Mouse (Mus musculus) intestine, postnatal 0 days (tissue): ENCODE data around the gene Phtf2. TPM values are rescaled to one million over a fixed set of nuclear protein-coding genes. Genes with fewer than 3 reads are reported as not detected.

Source experiments
- ATAC-seq: fragments of 200-750 bp; cut with Nextera tagmentation; 2 replicates; pipeline ENCODE4 v1.8.0; 2017; ENCODE audit warnings: mild to moderate bottlenecking, moderate TSS enrichment, moderate library complexity
- H3K27ac ChIP-seq: fragments of 300-500 bp; sonication (generic); 2 replicates; pipeline ENCODE4 v1.5.1; 2014; ENCODE audit warnings: mild to moderate bottlenecking, low read depth, low read length, moderate library complexity
- H3K27me3 ChIP-seq: fragments of 300-500 bp; sonication (generic); replicated peaks from 2 replicates; pipeline ENCODE4 v1.6.1; 2014; ENCODE audit warnings: low read length, mixed read lengths; ENCODE audit not compliant: control insufficient read depth, insufficient read depth
- H3K36me3 ChIP-seq: fragments of 300-500 bp; sonication (generic); 2 replicates; pipeline ENCODE4 v1.6.1; 2014; ENCODE audit warnings: mild to moderate bottlenecking, moderate library complexity; ENCODE audit not compliant: control insufficient read depth, insufficient read depth
- H3K4me1 ChIP-seq: fragments of 300-500 bp; sonication (generic); replicated peaks from 2 replicates; pipeline ENCODE4 v1.6.1; 2014; ENCODE audit warnings: antibody characterized with exemption, low read length, mixed read lengths; ENCODE audit not compliant: control insufficient read depth, insufficient read depth
- H3K4me2 ChIP-seq: fragments of 300-500 bp; sonication (generic); replicated peaks from 2 replicates; pipeline ENCODE4 v1.6.1; 2014; ENCODE audit warnings: low read depth, mild to moderate bottlenecking, moderate library complexity
- H3K4me3 ChIP-seq: fragments of 300-500 bp; sonication (generic); 2 replicates; pipeline ENCODE4 v1.5.1; 2014; ENCODE audit warnings: low read depth, low read length
- H3K9ac ChIP-seq: fragments of 300-500 bp; sonication (generic); 2 replicates; pipeline ENCODE4 v1.6.1; 2014; ENCODE audit warnings: mild to moderate bottlenecking, low read depth, low read length
- H3K9me3 ChIP-seq: fragments of 300-500 bp; sonication (generic); 2 replicates; pipeline ENCODE4 v1.6.1; 2016; ENCODE audit warnings: mixed run types; ENCODE audit not compliant: control insufficient read depth
- CTCF ChIP-seq: sonication (generic); IDR thresholded peaks from 2 replicates; pipeline ENCODE4 v1.5.1; 2016; ENCODE audit warnings: low read depth, mild to moderate bottlenecking, control low read depth, antibody characterized with exemption, moderate library complexity
- WGBS: fragments of 180-500 bp; shearing (Covaris S2); extraction: QIAGEN DNeasy Blood & Tissue Kit; methylation state at CpG from one replicate; pipeline ENCODE4 v1.1.7; 2014; 5-methylcytosine and 5-hydroxymethylcytosine counted together
- polyA plus RNA-seq: library from polyadenylated mRNA; unstranded; fragments of >200 nt; fragmentation: Nextera tagmentation; extraction: Ambion mirVana; gene quantifications from 2 replicates; pipeline ENCODE4 v1.2.1, GENCODE M21; 2015

Phtf2 gene
- polyA plus RNA-seq, 1 experiment from 2014 or later = 2.3 TPM

DNA sequence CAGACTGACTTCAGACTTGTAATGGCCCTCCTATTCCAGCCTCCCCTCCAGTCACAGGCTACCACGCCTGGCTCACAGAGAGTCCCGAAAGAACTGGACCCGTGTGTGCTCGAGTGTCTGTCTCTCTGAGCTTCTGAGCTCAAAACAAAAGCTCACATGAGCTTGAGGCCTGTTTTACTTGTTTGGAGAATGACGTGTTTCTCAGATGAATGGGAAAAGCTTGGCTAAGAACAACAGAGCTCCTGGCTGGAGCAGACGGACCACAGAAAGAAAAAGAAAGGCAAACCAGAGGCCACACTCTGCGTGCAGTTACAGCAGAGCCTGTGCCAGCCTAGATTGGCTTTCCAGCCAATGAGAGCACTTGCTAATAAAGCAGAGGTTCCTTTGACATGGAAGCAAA, 130.2 kb downstream of the Phtf2 start:
- Histone ChIP-seq H3K27ac (no peak overlapping the region), H3K9ac (no peak overlapping the region), H3K27me3 (no peaks in the 10 kb centered on the region), H3K36me3 (no peaks in the 10 kb centered on the region), H3K4me1 (no peaks in the 10 kb centered on the region), H3K4me3 (no peak overlapping the region), H3K4me2 (no peak overlapping the region), H3K9me3 (no peaks in the 10 kb centered on the region)
- no peak for TF ChIP-seq CTCF
- ATAC-seq = no peak
- 63% methylated on average over 7 of the region's 7 CpGs for WGBS

DNA sequence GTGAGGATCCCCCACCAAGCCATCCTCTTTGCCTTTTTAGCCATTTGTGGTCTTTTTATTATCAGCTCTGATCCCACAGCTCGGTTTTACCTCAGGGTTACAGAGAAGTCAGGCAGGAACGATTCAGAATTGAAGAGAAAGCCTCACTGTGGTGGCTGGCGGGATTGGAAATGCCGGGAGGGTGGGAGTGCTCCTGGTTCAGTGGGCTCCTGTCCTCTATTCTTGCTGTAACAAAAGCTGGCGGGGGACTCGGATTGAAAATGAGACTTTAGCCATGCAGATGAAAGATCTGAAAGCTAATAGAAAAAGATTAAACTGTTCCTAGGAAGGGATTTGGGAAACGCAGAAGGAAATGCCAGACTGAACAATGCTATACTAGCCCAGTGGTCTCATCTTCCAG, 130.9 kb downstream of the Phtf2 start:
- no peak overlapping the region for H3K9ac ChIP-seq
- no peaks in the 10 kb centered on the region for H3K36me3 ChIP-seq
- 82% methylated on average over 7 of the region's 7 CpGs for WGBS
- H3K4me1 ChIP-seq = no peaks in the 10 kb centered on the region
- no peak for TF ChIP-seq CTCF
- ATAC-seq = no peak
- H3K9me3 ChIP-seq = no peaks in the 10 kb centered on the region
- H3K4me3 ChIP-seq = no peak overlapping the region
- no peak overlapping the region for H3K27ac ChIP-seq
- no peak overlapping the region for H3K4me2 ChIP-seq
- H3K27me3 ChIP-seq = no peaks in the 10 kb centered on the region

DNA sequence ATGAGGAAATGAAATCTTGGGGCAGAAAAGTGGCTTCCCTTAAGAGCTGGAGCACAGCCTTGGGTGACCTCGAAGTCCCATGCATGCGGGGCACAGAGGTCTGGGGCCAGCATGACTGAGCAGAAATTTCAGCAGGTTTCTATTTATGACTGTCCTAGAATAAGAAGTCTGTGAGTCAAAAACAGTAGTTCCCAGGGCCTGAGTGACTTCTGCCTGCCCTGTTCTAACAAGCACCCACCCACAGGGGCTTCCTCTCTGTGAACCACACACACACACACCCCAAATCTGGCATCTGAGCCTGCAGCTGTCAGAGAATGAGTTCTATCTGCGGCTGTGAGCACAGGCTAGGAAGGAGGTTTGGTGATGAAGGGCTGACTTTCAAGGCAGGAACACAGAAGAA, 132.4 kb downstream of the Phtf2 start:
- no peak for ATAC-seq
- Histone ChIP-seq H3K9ac (no peak overlapping the region), H3K9me3 (no peaks in the 10 kb centered on the region), H3K27ac (no peak overlapping the region), H3K4me3 (no peak overlapping the region), H3K27me3 (no peaks in the 10 kb centered on the region), H3K4me1 (no peaks in the 10 kb centered on the region), H3K36me3 (no peaks in the 10 kb centered on the region), H3K4me2 (no peak overlapping the region)
- TF ChIP-seq CTCF = no peak
- 71% methylated on average over 3 of the region's 3 CpGs for WGBS

DNA sequence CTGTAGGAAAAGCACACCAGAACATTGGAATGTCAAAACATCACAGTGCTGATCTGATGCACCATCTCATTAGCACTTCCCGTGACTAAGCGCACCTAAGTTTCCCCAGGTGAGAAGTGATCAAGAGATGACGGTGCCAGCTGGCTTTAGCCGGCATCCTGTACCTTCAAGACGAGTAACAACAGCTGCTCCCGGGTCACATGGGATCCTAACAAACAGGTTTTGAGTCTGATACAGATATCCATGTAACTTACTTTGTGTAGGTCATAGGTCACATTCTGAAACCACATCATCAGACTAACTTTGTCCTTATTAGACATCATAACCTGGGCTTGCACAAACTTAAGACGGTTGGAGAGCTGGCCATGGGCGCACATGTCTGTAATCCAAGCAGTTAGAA, 133.1 kb downstream of the Phtf2 start:
- Histone ChIP-seq H3K9me3 (no peaks in the 10 kb centered on the region), H3K4me2 (no peak overlapping the region), H3K36me3 (no peaks in the 10 kb centered on the region), H3K27me3 (no peaks in the 10 kb centered on the region), H3K9ac (no peak overlapping the region), H3K4me1 (no peaks in the 10 kb centered on the region), H3K27ac (no peak overlapping the region), H3K4me3 (no peak overlapping the region)
- TF ChIP-seq CTCF = no peak
- WGBS = 90% methylated on average over 8 of the region's 8 CpGs
- ATAC-seq = no peak

DNA sequence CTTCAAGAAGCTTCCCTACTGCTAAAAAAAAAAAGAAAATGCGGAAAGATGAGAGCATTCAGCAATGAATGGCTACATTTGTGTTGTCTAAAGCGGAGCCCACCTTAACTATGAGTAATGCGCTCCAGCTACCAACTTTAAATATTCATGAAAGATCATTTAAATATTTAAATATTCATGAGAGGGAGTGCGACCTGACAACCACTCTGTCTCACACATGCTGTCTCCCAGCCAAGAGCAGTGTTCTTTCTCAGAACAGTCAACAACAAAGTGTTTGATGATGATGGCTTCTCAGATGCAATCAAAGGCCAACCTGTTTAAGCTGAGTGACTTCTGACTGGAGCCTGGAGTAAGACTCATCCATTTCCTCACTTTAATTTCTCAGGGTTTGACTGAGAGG, 133.8 kb downstream of the Phtf2 start:
- Histone ChIP-seq H3K27me3 (no peaks in the 10 kb centered on the region), H3K4me2 (no peak overlapping the region), H3K9me3 (no peaks in the 10 kb centered on the region), H3K36me3 (no peaks in the 10 kb centered on the region), H3K4me3 (no peak overlapping the region), H3K4me1 (no peaks in the 10 kb centered on the region), H3K27ac (no peak overlapping the region), H3K9ac (no peak overlapping the region)
- ATAC-seq = no peak
- TF ChIP-seq CTCF = no peak
- 89% methylated on average over 4 of the region's 4 CpGs for WGBS

DNA sequence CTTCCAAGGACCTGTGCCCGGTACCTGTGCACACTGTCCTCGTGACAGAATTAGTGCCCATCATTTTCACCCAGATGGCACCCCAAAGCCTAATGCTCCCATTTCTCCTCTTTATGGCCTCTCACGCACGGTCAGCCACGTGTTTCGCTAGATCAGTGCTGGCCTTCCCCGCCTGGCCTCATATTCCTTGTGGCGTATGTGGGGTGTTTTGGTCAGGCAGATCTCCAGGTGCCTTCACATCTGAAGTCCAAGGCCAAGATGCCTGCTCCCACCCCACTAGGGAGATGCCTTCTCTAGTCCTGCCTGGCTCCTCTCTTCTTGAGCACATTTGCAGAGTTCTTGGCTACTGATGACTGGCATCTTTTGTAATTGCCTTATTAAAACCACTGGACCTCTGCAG, 140.0 kb downstream of the Phtf2 start:
- no peak for TF ChIP-seq CTCF
- H3K9ac ChIP-seq = no peak overlapping the region
- no peaks in the 10 kb centered on the region for H3K4me1 ChIP-seq
- 91% methylated on average over 8 of the region's 8 CpGs for WGBS
- no peak overlapping the region for H3K27ac ChIP-seq
- no peaks in the 10 kb centered on the region for H3K9me3 ChIP-seq
- no peak overlapping the region for H3K4me3 ChIP-seq
- no peaks in the 10 kb centered on the region for H3K36me3 ChIP-seq
- H3K4me2 ChIP-seq = no peak overlapping the region
- ATAC-seq = no peak
- no peaks in the 10 kb centered on the region for H3K27me3 ChIP-seq

DNA sequence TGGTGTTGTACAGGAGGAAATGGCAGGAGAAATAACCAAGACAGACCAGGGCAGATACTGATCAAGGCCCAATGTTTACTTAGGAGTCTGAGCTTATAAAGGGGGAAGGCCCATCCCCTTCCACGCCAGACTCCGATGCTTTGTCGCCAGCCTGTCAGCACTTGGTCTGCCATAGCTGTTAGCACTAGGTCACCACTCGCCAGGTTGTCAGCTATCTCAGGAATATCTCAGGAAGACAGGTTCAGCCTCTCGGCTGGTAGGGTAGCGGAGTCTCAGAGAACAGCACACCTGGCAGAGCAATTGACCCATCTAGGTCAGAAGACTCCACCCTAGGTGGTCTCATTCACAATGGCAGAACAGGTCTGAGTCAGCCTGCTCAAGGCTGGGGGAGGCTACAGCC, 140.7 kb downstream of the Phtf2 start:
- no peaks in the 10 kb centered on the region for H3K9me3 ChIP-seq
- no peak for ATAC-seq
- H3K4me1 ChIP-seq = no peaks in the 10 kb centered on the region
- no peak overlapping the region for H3K4me2 ChIP-seq
- H3K36me3 ChIP-seq = no peaks in the 10 kb centered on the region
- no peaks in the 10 kb centered on the region for H3K27me3 ChIP-seq
- WGBS = 42% methylated on average over 6 of the region's 6 CpGs
- H3K27ac ChIP-seq = no peak overlapping the region
- no peak for TF ChIP-seq CTCF
- H3K4me3 ChIP-seq = no peak overlapping the region
- H3K9ac ChIP-seq = no peak overlapping the region
